Mouse (Mus musculus) brain, adult 2 months (tissue): ENCODE data around the gene Bnip1.

Experiments
- DNase-seq: peaks from one replicate; pipeline ENCODE4 v3.0.0; 2011; ENCODE audit warnings: low read depth, low spot score

The Bnip1 gene

DNA sequence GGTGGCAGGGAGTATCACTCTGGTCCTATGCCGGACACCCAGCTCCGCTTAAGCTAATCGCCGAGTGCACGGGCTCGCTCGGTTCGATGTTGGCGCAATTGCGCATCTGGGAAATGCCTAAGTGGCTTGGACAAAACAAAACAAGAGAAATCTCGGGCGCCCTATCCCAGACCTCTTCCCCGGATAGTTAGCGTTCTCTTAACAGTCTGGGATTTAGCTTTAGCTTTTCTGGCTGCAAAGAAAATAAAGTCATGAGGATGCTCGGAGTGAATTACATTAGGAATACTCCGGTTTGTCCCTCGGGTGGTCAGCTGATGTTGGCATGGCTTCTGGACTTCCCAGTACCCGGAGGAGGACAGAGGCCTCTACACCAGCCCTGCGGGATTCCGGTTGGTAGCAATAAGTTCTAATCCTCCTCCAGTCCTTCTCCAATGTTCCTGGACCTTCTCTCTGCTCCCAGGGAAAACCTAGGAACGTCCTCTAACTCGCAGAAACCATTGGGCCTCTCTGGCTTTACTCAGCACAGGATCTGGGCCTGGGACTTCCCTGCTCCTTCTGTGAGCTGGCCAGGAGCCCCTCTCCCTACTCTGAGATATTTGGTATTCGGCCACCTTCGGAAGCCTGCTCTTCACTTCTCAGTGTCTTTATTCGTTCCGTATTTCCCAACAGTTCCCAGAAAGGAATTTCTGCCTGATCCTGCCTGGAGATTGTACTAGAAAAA lies 59.0 kb downstream of the Bnip1 start:
- DNase-seq: no peak

DNA sequence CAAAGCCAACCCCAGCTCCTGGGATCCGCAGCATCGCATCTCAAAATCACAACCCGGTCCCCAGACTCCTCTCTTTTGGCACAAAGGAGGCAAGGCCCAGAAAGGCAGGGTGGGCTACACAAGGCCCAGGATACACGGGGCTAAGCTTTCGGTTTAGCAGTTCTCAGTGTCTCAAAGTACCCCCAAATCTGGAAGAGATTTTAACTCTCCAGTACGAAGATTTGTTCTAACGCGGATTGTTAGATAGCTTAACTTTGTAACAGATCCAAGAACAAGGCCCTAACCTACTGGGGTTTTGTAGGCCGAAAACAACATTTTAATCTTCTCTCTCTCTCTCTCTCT lies 59.5 kb downstream of the Bnip1 start:
- no peak for DNase-seq

DNA sequence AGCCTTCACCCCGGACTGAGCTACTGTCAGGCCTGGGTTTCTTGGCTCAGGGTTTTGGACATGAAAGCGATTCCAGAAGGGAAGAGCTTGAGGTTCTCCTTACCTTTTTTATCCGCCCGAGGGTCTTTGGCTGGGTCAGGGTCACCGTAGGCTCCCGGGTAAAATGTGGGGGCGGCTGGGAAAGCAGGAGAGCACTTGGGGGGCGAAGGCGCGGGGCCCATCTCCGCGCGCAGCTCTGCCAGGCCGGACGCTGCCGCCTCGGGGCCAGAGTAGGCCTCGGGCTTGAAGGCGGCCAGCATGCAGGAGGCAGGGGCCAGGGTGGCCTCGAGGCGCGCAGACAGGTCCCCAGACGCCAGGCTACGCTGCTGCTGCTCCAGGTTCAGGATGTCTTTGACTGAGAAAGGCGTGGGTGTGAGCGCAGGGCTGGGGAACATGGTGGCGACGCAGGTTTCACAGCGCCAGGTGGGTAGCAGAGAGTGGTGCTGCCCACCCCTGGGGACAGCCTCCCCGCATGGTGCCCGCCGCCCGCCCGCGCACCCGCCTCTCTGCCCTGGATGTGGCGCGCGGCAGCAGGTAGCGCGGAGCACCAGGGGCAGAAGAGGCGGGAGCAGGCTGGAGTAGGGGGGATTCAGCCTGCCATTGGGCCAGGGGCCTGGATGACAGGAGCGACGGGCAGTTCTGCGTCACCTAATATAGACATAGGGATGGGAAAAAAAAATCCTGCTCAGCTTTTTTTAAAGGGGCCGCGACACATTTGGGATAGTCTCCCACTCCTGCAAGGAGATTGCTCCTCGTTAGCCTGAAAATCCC lies 60.3 kb downstream of the Bnip1 start:
- no peak for DNase-seq

DNA sequence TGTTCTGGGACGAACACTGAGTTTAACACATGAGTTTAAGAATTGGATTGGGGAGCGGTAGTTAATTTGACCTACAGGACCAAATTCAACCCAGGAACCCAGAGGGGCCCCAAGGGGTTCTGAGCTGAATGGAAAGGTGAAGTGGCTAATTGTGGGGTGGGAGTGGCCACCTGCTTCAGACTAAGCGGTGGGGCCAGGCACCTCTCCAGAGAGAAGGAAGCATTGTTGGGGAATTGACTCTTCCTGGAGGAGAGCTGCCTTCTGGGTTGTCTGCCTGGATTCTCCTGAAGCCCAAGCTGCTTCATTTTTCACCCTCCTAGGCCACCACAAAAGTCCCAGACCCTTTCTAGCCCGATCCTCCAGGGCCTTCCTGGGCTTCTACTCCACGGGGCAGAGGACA lies 61.1 kb downstream of the Bnip1 start:
- no peak for DNase-seq
